Mouse (Mus musculus): ENCODE measurements around the gene 9330161L09Rik.

DNA sequence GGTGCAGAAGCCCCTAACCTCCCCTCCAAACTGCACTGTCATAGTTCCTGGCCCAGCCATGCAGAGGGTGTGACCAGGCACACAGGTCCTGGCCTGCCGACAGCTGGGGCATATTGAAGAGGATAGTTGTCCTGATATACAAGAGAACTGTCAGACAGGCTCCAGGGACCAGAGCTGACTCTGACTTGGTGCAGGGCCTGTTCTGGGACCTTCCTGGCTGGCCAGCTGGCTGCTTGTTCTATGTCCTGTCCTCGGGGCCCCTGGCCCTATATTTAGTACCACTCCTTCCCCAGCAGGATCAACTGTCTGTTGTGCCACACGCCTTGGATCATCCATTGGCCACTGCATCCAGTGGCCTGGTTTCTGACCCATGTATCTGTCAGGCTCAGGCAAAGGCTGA is 45.3 kb downstream of the 9330161L09Rik start:
- no peak for TF ChIP-seq CTCF (conservative IDR thresholded peaks at IDR 0.05; ENCODE audit: low read length)
- TF ChIP-seq NANOG (IDR thresholded peaks at IDR 0.05; ENCODE audit: borderline replicate concordance, low read length), result no peak
